Mouse (Mus musculus): ENCODE results near the gene Skint11. TPM values are rescaled to one million over a fixed set of nuclear protein-coding genes. Genes with fewer than 3 reads are reported as not detected.
"Not testable (repeated sequence)": the region's sequence is repeated elsewhere in the genome, so short reads cannot be mapped to it uniquely, and the experiment has no call there.

Gene Skint11
- total RNA-seq (2017), result not detected in 3 replicates

GRCm38 (mm10) chr4:114163084-114163483 lies at the start of gene Skint11:
Gene Skint11, plus strand, starts transcription at chr4:114163384.
- ATAC-seq (replicated peaks; ENCODE audit: insufficient number of reproducible peaks, low FRiP score, low TSS enrichment, poor library complexity, severe bottlenecking), result no peak

- ATAC-seq (replicated peaks; ENCODE audit: insufficient number of reproducible peaks, low FRiP score, low TSS enrichment, poor library complexity, severe bottlenecking), result no peak
Observed at GRCm38 (mm10) chr4:114161149-114161548, 2.0 kb upstream of the Skint11 start.

- not testable (repeated sequence) for ATAC-seq (replicated peaks; ENCODE audit: insufficient number of reproducible peaks, low FRiP score, low TSS enrichment, poor library complexity, severe bottlenecking)
Observed at GRCm38 (mm10) chr4:114172898-114173297, 9.7 kb downstream of the Skint11 start.

DNA sequence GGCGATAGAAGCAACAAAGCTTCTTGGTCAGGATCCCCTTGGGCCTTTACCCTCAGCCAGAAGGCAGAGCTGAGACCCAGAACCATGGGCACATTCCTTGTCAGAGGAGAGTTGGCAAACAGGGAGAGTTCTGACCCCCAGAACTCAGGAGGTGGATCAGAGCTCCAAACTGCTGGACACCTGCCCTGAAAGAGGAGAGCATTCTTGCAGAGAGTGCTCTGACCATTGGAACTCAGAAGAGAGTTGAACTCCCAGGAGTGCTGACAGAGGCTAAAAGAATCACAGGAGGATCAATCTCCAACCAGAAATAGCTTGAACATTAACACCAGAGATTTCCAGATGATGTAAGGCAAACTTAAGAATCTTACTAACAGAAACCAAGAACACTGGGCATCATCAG lies 93.7 kb downstream of the Skint11 start:
- not testable (repeated sequence) for ATAC-seq (replicated peaks; ENCODE audit: insufficient number of reproducible peaks, low FRiP score, low TSS enrichment, poor library complexity, severe bottlenecking)

Other genes with a start within 250 kb of the Skint11 start
- not detected in 3 replicates for gene Skint5, start 163.9 kb upstream of the Skint11 start, total RNA-seq (2017)
- 0.19 to 0.53 TPM (median 0.38 TPM) in 3 replicates for gene Trabd2b, start 243.3 kb downstream of the Skint11 start, total RNA-seq (2017)